Mouse (Mus musculus) liver, embryonic 14.5 days (tissue): ENCODE measurements at regions not wholly inside any gene's neighbourhood (a gene's known extent, or its start where the extent isn't known, plus 50 kb on each side); places are given as distances from the start of the nearest gene placed in this dataset.

Experiments
- ATAC-seq: fragments of 200-750 bp; cut with Nextera tagmentation; 2 replicates; pipeline ENCODE4 v1.8.0; 2017; ENCODE audit warnings: moderate number of reproducible peaks, mild to moderate bottlenecking, moderate library complexity; ENCODE audit not compliant: insufficient read depth
- DNase-seq, 3 experiments: peaks; one replicate each; pipeline ENCODE4 v3.0.0-alpha.2; 2012 to 2013; ENCODE audit warnings: low read depth in 3 of 3, low spot score in 3 of 3
- H3K27ac ChIP-seq: fragments of 300-500 bp; sonication (generic); 2 replicates; pipeline ENCODE4 v1.5.1; 2014; ENCODE audit warnings: moderate library complexity, mild to moderate bottlenecking, control low read depth, inconsistent platforms
- H3K27me3 ChIP-seq: fragments of 300-500 bp; sonication (generic); 2 replicates; pipeline ENCODE4 v1.6.1; 2014; ENCODE audit warnings: mild to moderate bottlenecking, low read length, moderate library complexity; ENCODE audit not compliant: control insufficient read depth, insufficient read depth
- H3K36me3 ChIP-seq: fragments of 300-500 bp; sonication (generic); replicated peaks from 2 replicates; pipeline ENCODE4 v1.6.1; 2014; ENCODE audit warnings: low read depth; ENCODE audit not compliant: control insufficient read depth, insufficient read depth
- H3K4me1 ChIP-seq, 2 experiments: fragments of 200-500 bp in 1 of 2; fragments of 300-500 bp in 1 of 2; sonication (generic) in 1 of 2; replicated peaks; 2 replicates each; pipeline ENCODE4 v1.6.1; 2012 to 2014; ENCODE audit warnings: antibody characterized with exemption in 1 of 2, inconsistent platforms in 1 of 2, low read length in 1 of 2; ENCODE audit not compliant: control insufficient read depth in 2 of 2, insufficient read depth in 2 of 2
- H3K4me2 ChIP-seq: fragments of 300-500 bp; sonication (generic); 2 replicates; pipeline ENCODE4 v1.6.1; 2014; ENCODE audit warnings: low read depth, mild to moderate bottlenecking, control low read depth, moderate library complexity
- H3K4me3 ChIP-seq, 2 experiments: fragments of 200-500 bp in 1 of 2; fragments of 300-500 bp in 1 of 2; sonication (generic) in 1 of 2; 2 replicates each; pipeline ENCODE4 v1.5.1; 2012 to 2014; ENCODE audit warnings: low read depth in 2 of 2, low read length in 2 of 2, mild to moderate bottlenecking in 2 of 2, control low read depth in 1 of 2, inconsistent platforms in 1 of 2, moderate library complexity in 1 of 2; ENCODE audit not compliant: insufficient read depth in 1 of 2
- H3K9ac ChIP-seq: fragments of 300-500 bp; sonication (generic); replicated peaks from 2 replicates; pipeline ENCODE4 v1.6.1; 2014; ENCODE audit warnings: mild to moderate bottlenecking, control low read depth, moderate library complexity
- H3K9me3 ChIP-seq: fragments of 300-500 bp; sonication (generic); 2 replicates; pipeline ENCODE4 v1.6.1; 2016; ENCODE audit warnings: low read length, mixed read lengths; ENCODE audit not compliant: control insufficient read depth
- CTCF ChIP-seq: IDR thresholded peaks from 2 replicates; pipeline ENCODE4 v1.5.1; 2016; ENCODE audit warnings: antibody characterized with exemption, low read depth, control low read depth
- EP300 ChIP-seq: IDR thresholded peaks from 2 replicates; pipeline ENCODE4 v1.6.1; 2016; ENCODE audit warnings: antibody characterized with exemption, low read depth
- WGBS: fragments of 180-500 bp; shearing (Covaris S2); extraction: QIAGEN DNeasy Blood & Tissue Kit; methylation state at CpG from one replicate; pipeline ENCODE4 v1.1.7; 2014; ENCODE audit not compliant: insufficient replicate concordance; 5-methylcytosine and 5-hydroxymethylcytosine counted together

DNA sequence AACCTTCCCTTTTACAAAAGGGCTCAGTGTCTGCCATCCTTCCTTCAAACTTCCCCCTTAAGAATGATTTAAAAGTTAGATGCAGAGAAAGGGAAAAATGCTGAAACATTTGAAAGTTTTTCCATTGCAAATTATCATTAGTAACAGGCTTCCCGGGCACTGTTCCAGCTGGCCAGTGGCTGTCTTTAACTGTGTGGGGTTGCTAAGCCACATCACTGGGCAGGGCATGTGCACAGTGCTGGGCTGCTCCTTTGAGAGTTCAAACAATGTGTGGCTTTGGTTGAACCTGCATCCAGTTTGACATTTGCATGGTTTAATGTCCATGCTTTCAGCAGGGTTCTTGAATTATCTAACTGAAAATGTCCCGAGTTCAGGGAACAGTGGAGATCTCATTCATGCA, 512.1 kb upstream of the Id2 start:
- no peaks in the 10 kb centered on the region for H3K27me3 ChIP-seq
- no peaks in the 10 kb centered on the region for H3K9me3 ChIP-seq
- H3K4me3 ChIP-seq, result no peak overlapping the region
- no peak for TF ChIP-seq CTCF
- no peak for TF ChIP-seq EP300
- no peaks in the 10 kb centered on the region for H3K4me1 ChIP-seq
- no peak overlapping the region for H3K27ac ChIP-seq
- H3K36me3 ChIP-seq, result no peaks in the 10 kb centered on the region
- WGBS, result 46% methylated on average over 2 of the region's 2 CpGs
- ATAC-seq (no peak), DNase-seq (no peak)
- no peak overlapping the region for H3K4me2 ChIP-seq
- H3K9ac ChIP-seq, result no peak overlapping the region

DNA sequence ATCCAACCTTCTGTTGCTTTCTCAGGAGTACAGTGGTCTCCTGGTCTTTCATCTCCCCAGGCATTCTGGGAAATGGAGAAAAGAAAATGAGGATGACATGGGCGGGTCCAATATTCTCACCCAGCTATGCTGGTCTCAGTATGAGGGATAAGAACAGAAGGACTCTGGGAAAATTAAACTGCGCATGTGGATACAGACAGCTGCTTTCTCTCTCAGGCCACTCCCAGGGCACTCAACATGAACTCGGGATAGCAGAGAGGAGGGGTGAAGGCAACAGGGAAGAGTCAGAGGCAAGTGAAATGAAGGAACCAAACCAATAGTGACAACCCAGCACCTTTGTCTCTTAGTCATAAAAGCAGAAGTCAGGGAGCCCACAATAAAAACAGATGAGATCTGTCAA, 508.5 kb upstream of the Id2 start:
- H3K9ac ChIP-seq, result no peak overlapping the region
- H3K27me3 ChIP-seq, result no peaks in the 10 kb centered on the region
- ATAC-seq (no peak), DNase-seq (no peak)
- H3K4me2 ChIP-seq, result no peak overlapping the region
- no peak overlapping the region for H3K4me3 ChIP-seq
- H3K27ac ChIP-seq, result no peak overlapping the region
- no peaks in the 10 kb centered on the region for H3K9me3 ChIP-seq
- 57% methylated on average over 3 of the region's 3 CpGs for WGBS
- H3K4me1 ChIP-seq, result no peaks in the 10 kb centered on the region
- TF ChIP-seq CTCF, result no peak
- TF ChIP-seq EP300, result no peak
- H3K36me3 ChIP-seq, result no peaks in the 10 kb centered on the region

DNA sequence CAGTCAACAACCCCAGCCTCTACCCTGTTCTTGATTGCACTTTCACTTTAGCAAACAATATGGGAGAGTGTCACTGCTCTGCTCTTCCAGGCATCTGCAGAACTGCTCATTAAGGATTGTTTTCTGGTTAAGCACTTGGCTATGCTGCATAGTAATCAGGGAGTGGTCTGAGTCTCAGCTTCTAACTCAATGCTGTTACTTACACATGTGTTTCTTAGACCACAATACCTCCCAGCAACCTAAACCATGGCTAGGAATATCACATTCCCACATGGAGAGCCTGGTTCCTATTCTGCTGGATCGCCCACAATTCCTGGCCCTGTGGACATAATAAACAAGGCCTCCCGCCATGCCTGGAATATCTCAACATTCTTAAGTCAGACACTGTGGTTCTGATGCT, 493.3 kb upstream of the Id2 start:
- no peaks in the 10 kb centered on the region for H3K9me3 ChIP-seq
- no peak overlapping the region for H3K9ac ChIP-seq
- no peaks in the 10 kb centered on the region for H3K36me3 ChIP-seq
- H3K27ac ChIP-seq, result no peak overlapping the region
- 47% methylated on average over 2 of the region's 2 CpGs for WGBS
- no peaks in the 10 kb centered on the region for H3K27me3 ChIP-seq
- H3K4me3 ChIP-seq, result no peak overlapping the region
- TF ChIP-seq EP300, result no peak
- no peak for TF ChIP-seq CTCF
- no peaks in the 10 kb centered on the region for H3K4me1 ChIP-seq
- no peak overlapping the region for H3K4me2 ChIP-seq
- ATAC-seq, result no peak
- no peak for DNase-seq

DNA sequence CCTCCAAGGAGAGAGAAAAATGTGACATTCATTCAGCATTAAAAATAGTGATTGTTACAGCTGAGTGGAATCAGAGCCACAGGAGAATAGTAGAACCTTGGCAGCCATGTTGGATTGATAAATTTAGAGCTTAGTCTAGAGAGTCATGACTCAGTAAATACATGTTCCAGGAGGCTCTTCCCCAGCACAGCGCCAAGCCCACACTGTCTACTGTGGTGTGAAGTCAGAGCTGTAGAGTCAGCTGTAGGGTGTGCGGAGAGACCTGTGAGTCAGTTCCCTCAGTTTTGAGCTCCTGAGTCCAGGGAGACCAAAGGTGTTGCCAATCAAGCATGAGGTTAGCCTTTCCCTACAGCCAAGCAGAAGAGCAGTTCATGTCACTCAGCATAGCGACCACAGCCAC, 488.8 kb upstream of the Id2 start:
- Histone ChIP-seq H3K4me1 (no peaks in the 10 kb centered on the region), H3K4me2 (no peak overlapping the region), H3K9me3 (no peaks in the 10 kb centered on the region), H3K4me3 (no peak overlapping the region), H3K27me3 (no peaks in the 10 kb centered on the region), H3K36me3 (no peaks in the 10 kb centered on the region), H3K27ac (no peak overlapping the region), H3K9ac (no peak overlapping the region)
- 63% methylated on average over 3 of the region's 3 CpGs for WGBS
- no peak for DNase-seq
- TF ChIP-seq EP300 (no peak), CTCF (no peak)
- no peak for ATAC-seq

DNA sequence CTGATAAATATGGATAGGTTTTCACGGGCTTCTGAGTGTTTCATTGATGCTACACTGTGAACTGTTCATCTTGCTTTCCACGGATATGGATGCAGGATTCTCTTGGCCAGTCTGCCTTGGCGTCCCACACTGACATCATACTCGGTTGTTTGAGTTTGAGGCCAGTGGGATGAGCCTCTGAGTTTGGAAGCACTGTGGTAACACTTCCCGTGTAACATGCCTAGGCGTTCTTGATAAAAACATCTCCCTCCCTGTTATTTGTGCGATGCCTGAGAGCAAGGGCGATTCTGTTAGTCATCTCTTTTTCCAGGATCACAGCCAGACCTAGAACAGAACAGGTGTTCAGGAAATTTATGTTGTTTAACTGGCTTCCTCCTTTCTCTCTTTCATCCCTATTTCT, 482.5 kb upstream of the Id2 start:
- Histone ChIP-seq H3K9ac (no peak overlapping the region), H3K27me3 (no peaks in the 10 kb centered on the region), H3K9me3 (no peaks in the 10 kb centered on the region), H3K4me1 (no peaks in the 10 kb centered on the region), H3K36me3 (no peaks in the 10 kb centered on the region), H3K4me3 (no peak overlapping the region), H3K27ac (no peak overlapping the region), H3K4me2 (no peak overlapping the region)
- DNase-seq (no peak), ATAC-seq (no peak)
- TF ChIP-seq EP300, result no peak
- no peak for TF ChIP-seq CTCF
- WGBS, result 66% methylated on average over 8 of the region's 8 CpGs

DNA sequence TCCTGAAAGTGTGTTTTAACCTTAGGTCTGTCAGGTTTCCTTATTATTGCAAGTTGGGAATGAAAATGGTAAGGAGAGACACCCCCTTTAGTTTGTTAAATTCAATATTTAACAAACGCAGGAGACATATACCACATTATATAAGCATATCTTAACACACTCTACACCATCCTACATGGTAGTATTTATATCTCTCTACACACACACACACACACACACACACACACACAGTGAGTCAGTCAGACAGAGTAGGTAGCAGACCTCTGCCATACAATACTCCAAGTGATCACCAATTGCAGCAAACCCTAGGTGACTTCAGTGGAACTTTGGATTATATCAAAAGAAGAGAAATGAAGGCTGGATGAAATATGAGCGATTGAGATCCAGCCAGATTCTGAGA, 468.2 kb upstream of the Id2 start:
- TF ChIP-seq EP300 (no peak), CTCF (no peak)
- ATAC-seq (no peak), DNase-seq (no peak)
- no peak overlapping the region for H3K4me2 ChIP-seq
- H3K27me3 ChIP-seq, result no peaks in the 10 kb centered on the region
- no peak overlapping the region for H3K9ac ChIP-seq
- no peaks in the 10 kb centered on the region for H3K9me3 ChIP-seq
- no peak overlapping the region for H3K4me3 ChIP-seq
- no peaks in the 10 kb centered on the region for H3K4me1 ChIP-seq
- WGBS, result 48% methylated on average over 2 of the region's 2 CpGs
- H3K27ac ChIP-seq, result no peak overlapping the region
- H3K36me3 ChIP-seq, result no peaks in the 10 kb centered on the region
